ENCODE assay signal across 21 mouse cellular contexts in the genomic region with DNA sequence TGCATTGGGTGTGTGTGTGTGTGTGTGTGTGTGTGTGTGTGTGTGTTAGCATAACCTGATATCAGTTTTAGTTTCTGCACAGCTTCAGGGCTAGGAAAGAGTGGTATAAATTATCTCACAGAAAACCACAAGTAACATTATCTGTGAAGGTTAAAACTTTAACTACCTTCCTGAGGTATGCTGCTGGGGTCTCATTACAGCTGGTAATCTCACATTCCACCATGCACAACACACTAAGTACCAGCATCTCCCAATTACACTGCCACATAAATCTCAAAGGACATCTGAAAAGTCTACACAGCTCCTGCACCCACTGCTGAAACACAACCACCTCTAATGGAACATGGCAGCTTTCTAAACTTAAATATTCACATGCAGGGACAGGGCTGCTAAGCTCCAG. TPM values are rescaled to one million over a fixed set of nuclear protein-coding genes. Genes with fewer than 3 reads are reported as not detected.
A peak's percentile ranks its signal among the peaks of the same experiment; 100 is the strongest.
DNase-seq lines count a peak whose midpoint lies in the region; ATAC-seq and TF ChIP-seq lines count a peak whose summit lies in the region.
"Had no signal": no experiment of that assay in that cellular context is flagged by ENCODE, and none has a peak within 500 bp of the region (broad histone marks: within the 10 kb centered on the region; RNA-seq: fewer than 3 reads in every experiment).

No protein-coding gene starts in this region.

- ATAC-seq in kidney, embryonic 14.5 days (ENCODE audit: low FRiP score, low TSS enrichment), result peak; percentile 57
- ATAC-seq in kidney, embryonic 16.5 days (ENCODE audit: low FRiP score, low TSS enrichment), result peak; percentile 70; the same call in 1 of the 2 replicates
- peak; percentile 34 for ATAC-seq in megakaryocyte progenitor cell, adult 5-6 weeks (replicated peaks; ENCODE audit: poor library complexity)
- ATAC-seq: activated CD4-positive, CD25-positive, alpha-beta regulatory T cell, adult 4 months; forebrain, embryonic 13.5 days; forebrain, embryonic 15.5 days; Patski had no signal

- no peaks in the 10 kb centered on the region for H3K4me1 ChIP-seq in kidney, embryonic 14.5 days (ENCODE audit: control insufficient read depth, insufficient read depth, low read length)
- no peaks in the 10 kb centered on the region for H3K4me1 ChIP-seq in kidney, embryonic 16.5 days (ENCODE audit: insufficient read depth, low read length)
- no peaks in the 10 kb centered on the region for H3K4me1 ChIP-seq in MEL (ENCODE audit: control insufficient read depth in 1 of 2, insufficient read depth in 2 of 2, low read length in 2 of 2)
- H3K4me1 ChIP-seq: embryonic facial prominence, embryonic 10.5 days; embryonic facial prominence, embryonic 12.5 days; forebrain, embryonic 15.5 days had no signal

- no peak for TF ChIP-seq RAD21 in MEL (IDR thresholded peaks at IDR 0.05; ENCODE audit: low read depth, low read length)

- H3K27me3 ChIP-seq in kidney, embryonic 14.5 days (ENCODE audit: control insufficient read depth, insufficient read depth, low read length), result no peaks in the 10 kb centered on the region
- no peaks in the 10 kb centered on the region for H3K27me3 ChIP-seq in kidney, embryonic 16.5 days (ENCODE audit: insufficient read depth, low read length)
- H3K27me3 ChIP-seq in MEL (ENCODE audit: control insufficient read depth in 1 of 2, insufficient read depth in 2 of 2, low read length in 2 of 2), result no peaks in the 10 kb centered on the region
- H3K27me3 ChIP-seq: embryonic facial prominence, embryonic 12.5 days; forebrain, embryonic 13.5 days; forebrain, embryonic 15.5 days; Patski had no signal

- H3K79me2 ChIP-seq in MEL (ENCODE audit: control insufficient read depth, insufficient read depth, low read length, poor library complexity), result no peaks in the 10 kb centered on the region

- no peak overlapping the region for H3K9ac ChIP-seq in kidney, embryonic 14.5 days (ENCODE audit: low read depth, low read length)
- H3K9ac ChIP-seq in kidney, embryonic 16.5 days (replicated peaks; ENCODE audit: low read length), result no peak overlapping the region
- no peak overlapping the region for H3K9ac ChIP-seq in MEL (ENCODE audit: control insufficient read depth, low read depth, low read length, poor library complexity, severe bottlenecking)
- H3K9ac ChIP-seq: embryonic facial prominence, embryonic 12.5 days; forebrain, embryonic 13.5 days; forebrain, embryonic 15.5 days had no signal

- TF ChIP-seq EP300 in MEL (IDR thresholded peaks at IDR 0.05; ENCODE audit: low read depth in 1 of 2, low read length in 2 of 2), result 0 out of 4 replicates have a peak, but pooled peaks of 1 of the 2 experiments have one; percentile 9

- TF ChIP-seq POLR2A in MEL (IDR thresholded peaks at IDR 0.05; ENCODE audit: control insufficient read depth in 1 of 2, insufficient read depth in 1 of 2, low read depth in 1 of 2, low read length in 2 of 2, poor library complexity in 1 of 2), result no peak

- no peak overlapping the region for H3K27ac ChIP-seq in kidney, embryonic 14.5 days (ENCODE audit: low read depth, low read length)
- H3K27ac ChIP-seq in kidney, embryonic 16.5 days (ENCODE audit: low read length), result no peak overlapping the region
- H3K27ac ChIP-seq in MEL (ENCODE audit: control insufficient read depth, low read depth, low read length), result no peak overlapping the region
- H3K27ac ChIP-seq: embryonic facial prominence, embryonic 10.5 days; embryonic facial prominence, embryonic 12.5 days; forebrain, embryonic 13.5 days; forebrain, embryonic 15.5 days had no signal

- peaks cover 5% of the 10 kb centered on the region; the same call in 1 of the 2 replicates for H3K36me3 ChIP-seq in kidney, embryonic 14.5 days (ENCODE audit: control insufficient read depth, insufficient read depth, low read length)
- no peaks in the 10 kb centered on the region for H3K36me3 ChIP-seq in kidney, embryonic 16.5 days (ENCODE audit: insufficient read depth, low read length)
- peaks cover under 1 to 4% of the 10 kb centered on the region in 2 experiments for H3K36me3 ChIP-seq in MEL (ENCODE audit: control insufficient read depth in 1 of 2, insufficient read depth in 2 of 2, low read length in 2 of 2)
- H3K36me3 ChIP-seq: forebrain, embryonic 15.5 days had no signal

- DNase-seq in kidney, adult 18-20 months, result no peak
- no peak for DNase-seq in kidney, postnatal 14 days
- DNase-seq in MEL (ENCODE audit: low read depth, low spot score), result peak; percentile 28
- no peak for DNase-seq in heart, adult 18-20 months
- DNase-seq: adrenal gland, adult 8-10 months; adrenal gland, postnatal 14 days; adrenal gland, postnatal 36 days; cerebellum, adult 11-12 months; cerebellum, adult 2 months; cerebellum, adult 9-10 months; cerebellum, postnatal 10 days; cerebellum, postnatal 25 days had no signal

- H3K4me3 ChIP-seq in kidney, embryonic 14.5 days (ENCODE audit: low read length), result no peak overlapping the region
- H3K4me3 ChIP-seq in kidney, embryonic 16.5 days (ENCODE audit: low read length), result no peak overlapping the region
- H3K4me3 ChIP-seq in MEL (ENCODE audit: control insufficient read depth in 1 of 2, insufficient read depth in 1 of 2, low read depth in 2 of 2, low read length in 2 of 2), result no peak overlapping the region
- H3K4me3 ChIP-seq: embryonic facial prominence, embryonic 10.5 days; embryonic facial prominence, embryonic 12.5 days; forebrain, embryonic 13.5 days; forebrain, embryonic 15.5 days had no signal

- H3K4me2 ChIP-seq in kidney, embryonic 14.5 days (replicated peaks; ENCODE audit: low read depth, low read length), result no peak overlapping the region
- H3K4me2 ChIP-seq in kidney, embryonic 16.5 days (replicated peaks; ENCODE audit: low read depth, low read length), result no peak overlapping the region
- H3K4me2 ChIP-seq: embryonic facial prominence, embryonic 12.5 days; forebrain, embryonic 13.5 days; forebrain, embryonic 15.5 days had no signal

- no peaks in the 10 kb centered on the region for H3K9me3 ChIP-seq in kidney, embryonic 14.5 days (ENCODE audit: control insufficient read depth, low read length)
- H3K9me3 ChIP-seq in kidney, embryonic 16.5 days (ENCODE audit: low read length), result no peaks in the 10 kb centered on the region
- H3K9me3 ChIP-seq in MEL (replicated peaks; ENCODE audit: insufficient read depth, low read length), result no peaks in the 10 kb centered on the region
- H3K9me3 ChIP-seq: embryonic facial prominence, embryonic 10.5 days; embryonic facial prominence, embryonic 12.5 days; forebrain, embryonic 13.5 days; forebrain, embryonic 15.5 days had no signal

- no peak for TF ChIP-seq CTCF in MEL (IDR thresholded peaks at IDR 0.05 in 2 of 3, conservative IDR thresholded peaks at IDR 0.05 in 1 of 3; ENCODE audit: control insufficient read depth in 1 of 3, insufficient read depth in 1 of 3, low read depth in 2 of 3, low read length in 3 of 3, poor library complexity in 1 of 3, severe bottlenecking in 1 of 3)

TF ChIP-seq in MEL, 35 proteins besides CTCF, POLR2A, EP300 and RAD21:
- TF ChIP-seq GATA1 (IDR thresholded peaks at IDR 0.05; ENCODE audit: low read depth, low read length), result 0 out of 2 replicates have a peak, but pooled peaks have one; percentile 21
- TF ChIP-seq GABPA (IDR thresholded peaks at IDR 0.05; ENCODE audit: low read depth, low read length), result no peak
- TF ChIP-seq ZC3H11A (IDR thresholded peaks at IDR 0.05; ENCODE audit: low read depth, low read length), result no peak
- no peak for TF ChIP-seq ELF1 (IDR thresholded peaks at IDR 0.05; ENCODE audit: low read depth, low read length)

RNA-seq across cellular contexts. Expression of a gene that starts 43.0 kb away (rescaled TPM):
- polyA plus RNA-seq in kidney, embryonic 14.5 days (2014; fragmentation: Nextera tagmentation; extraction: Ambion mirVana), result 287 and 379 TPM in 2 replicates
- 249 and 269 TPM in 2 replicates for polyA plus RNA-seq in kidney, embryonic 16.5 days (2015; fragmentation: Nextera tagmentation; extraction: Ambion mirVana)
- 367 and 433 TPM in 2 replicates for total RNA-seq in MEL (2012; rRNA removed)
- 100 to 1,000 TPM in 1 of 2 experiments, not detected in 1; 337 TPM for polyA plus RNA-seq in MEL (2012; ENCODE audit: insufficient read depth in 1 of 2, insufficient read length in 2 of 2, low read depth in 1 of 2, low replicate concordance in 2 of 2, missing spikeins in 1 of 2)
- 251 and 258 TPM in 2 replicates for total RNA-seq in megakaryocyte progenitor cell, adult 5-6 weeks (2015)
- 275 and 310 TPM in 2 replicates for total RNA-seq in megakaryocyte progenitor cell, adult 5-6 weeks (2017)
- total RNA-seq in heart, adult 18-20 months (2021), result 100 to 1,000 TPM; 240 to 264 TPM
